Mouse (Mus musculus) lung, adult 2 months (tissue): ENCODE results near the gene Tpo. TPM values are rescaled to one million over a fixed set of nuclear protein-coding genes. Genes with fewer than 3 reads are reported as not detected.

Experiments
- DNase-seq: peaks from one replicate; pipeline ENCODE4 v3.0.0; 2022
- H3K4me1 ChIP-seq: fragments of 200-500 bp; 2 replicates; pipeline ENCODE4 v1.6.1; 2011; ENCODE audit warnings: low read length; ENCODE audit not compliant: control insufficient read depth, insufficient read depth
- H3K4me3 ChIP-seq: fragments of 200-500 bp; replicated peaks from 2 replicates; pipeline ENCODE3; 2011; ENCODE audit warnings: low read depth, mild to moderate bottlenecking, control low read depth, low read length; ENCODE audit errors: extremely low read depth
- CTCF ChIP-seq: fragments of 200-500 bp; IDR thresholded peaks from 2 replicates; pipeline ENCODE4 v1.5.1; 2011; ENCODE audit warnings: mild to moderate bottlenecking, low read length, control low read depth; ENCODE audit not compliant: insufficient read depth
- POLR2A ChIP-seq: fragments of 200-500 bp; IDR thresholded peaks from 2 replicates; pipeline ENCODE4 v1.6.1; 2011; ENCODE audit warnings: low read depth, mild to moderate bottlenecking, control low read depth, low read length, borderline replicate concordance; ENCODE audit errors: extremely low read depth
- WGBS: fragments of 180-500 bp; shearing (Covaris S2); methylation state at CpG from one replicate; pipeline ENCODE4 v1.1.7; 2018; 5-methylcytosine and 5-hydroxymethylcytosine counted together
- polyA plus RNA-seq: library from polyadenylated mRNA; depleted of rRNA; stranded (reverse); fragments of >200 nt; gene quantifications from 2 replicates; pipeline ENCODE4 v1.2.3, GENCODE M21; 2012

Tpo gene
- polyA plus RNA-seq, 1 experiment: not detected

DNA sequence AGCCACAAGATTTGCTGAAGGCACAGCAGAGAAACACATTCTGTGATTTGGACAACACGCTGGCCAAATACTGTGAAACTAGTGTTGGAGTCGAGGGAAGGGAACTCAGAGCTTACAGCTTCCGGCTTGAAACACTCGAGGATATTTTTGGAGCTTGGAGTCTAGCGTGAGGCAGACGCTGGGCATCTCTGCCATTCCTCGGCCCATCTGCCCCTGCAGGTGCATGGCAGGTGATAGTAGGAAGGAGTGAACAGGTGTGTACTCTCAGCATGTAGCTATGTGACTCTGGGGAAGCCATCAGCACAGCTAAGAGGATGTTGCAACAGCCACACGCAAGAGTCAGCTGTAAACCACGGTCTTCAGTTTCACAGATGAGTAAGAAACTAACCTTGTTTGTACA lies 82.6 kb downstream of the Tpo start:
- 68% methylated on average over 9 of the region's 9 CpGs for WGBS

GRCm38 (mm10) chr12:30048848-30049247 lies 83.6 kb downstream of the Tpo start:
- Histone ChIP-seq H3K4me1 (no peaks in the 10 kb centered on the region), H3K4me3 (no peak overlapping the region)
- DNase-seq: no peak
- TF ChIP-seq POLR2A (no peak), CTCF (no peak)
- WGBS: 86% methylated on average over 6 of the region's 6 CpGs

More for the DNA sequence above, 82.6 kb downstream of the Tpo start:
- DNase-seq: no peak
- H3K4me3 ChIP-seq: no peak overlapping the region
- TF ChIP-seq CTCF (no peak), POLR2A (no peak)
- no peaks in the 10 kb centered on the region for H3K4me1 ChIP-seq

- TF ChIP-seq CTCF (peak; percentile 72), POLR2A (no peak)
- H3K4me1 ChIP-seq: peaks cover 6% of the 10 kb centered on the region
- DNase-seq: peak; percentile 43
- no peak overlapping the region for H3K4me3 ChIP-seq
- 18% methylated on average over 4 of the region's 4 CpGs for WGBS
These were observed 92.3 kb downstream of the Tpo start for GRCm38 (mm10) chr12:30040150-30040549.

DNA sequence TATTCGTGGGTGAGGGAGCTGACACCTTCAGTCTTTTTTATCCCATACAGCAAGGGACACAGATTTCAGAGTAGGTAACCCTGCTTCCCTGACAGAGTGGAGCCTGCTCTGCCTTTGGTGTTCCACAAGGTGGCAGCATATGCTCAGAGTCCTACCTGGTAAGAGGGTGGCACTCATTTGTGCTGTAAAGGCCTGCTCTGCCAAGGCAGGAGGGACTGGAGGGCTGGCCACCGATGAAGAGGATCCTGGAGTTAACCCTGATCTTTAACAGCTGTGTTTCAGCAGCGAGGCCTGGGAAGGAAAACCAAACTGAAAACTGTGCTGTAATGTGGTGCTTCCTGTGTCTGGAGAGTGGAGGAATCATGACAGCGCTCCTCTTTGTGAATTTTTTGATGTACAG lies 92.9 kb downstream of the Tpo start:
- Histone ChIP-seq H3K4me3 (no peak overlapping the region), H3K4me1 (peaks cover 6% of the 10 kb centered on the region)
- 40% methylated on average over 4 of the region's 4 CpGs for WGBS
- peak; percentile 49 for DNase-seq
- TF ChIP-seq CTCF (peak; percentile 88), POLR2A (no peak)

- no peak for TF ChIP-seq CTCF
- TF ChIP-seq POLR2A: no peak
- 73% methylated on average over 4 of the region's 4 CpGs for WGBS
- DNase-seq: no peak
These were observed 95.8 kb downstream of the Tpo start for GRCm38 (mm10) chr12:30036569-30037055.

GRCm38 (mm10) chr12:30035841-30036568 lies 96.4 kb downstream of the Tpo start:
- no peak for DNase-seq
- TF ChIP-seq CTCF: no peak
- TF ChIP-seq POLR2A: no peak
- Histone ChIP-seq H3K4me3 (no peak overlapping the region), H3K4me1 (peaks cover 8% of the 10 kb centered on the region)

More at GRCm38 (mm10) chr12:30036569-30037055, 95.8 kb downstream of the Tpo start:
- H3K4me1 ChIP-seq: peaks cover 6% of the 10 kb centered on the region
- no peak overlapping the region for H3K4me3 ChIP-seq

- DNase-seq: no peak
- WGBS: 27% methylated on average over 1 of the region's 1 CpGs
- Histone ChIP-seq H3K4me3 (no peak overlapping the region), H3K4me1 (peaks cover 11% of the 10 kb centered on the region)
- TF ChIP-seq POLR2A (no peak), CTCF (no peak)
These were observed 97.0 kb downstream of the Tpo start for GRCm38 (mm10) chr12:30035406-30035805.

GRCm38 (mm10) chr12:30034681-30035080 lies 97.7 kb downstream of the Tpo start:
- Histone ChIP-seq H3K4me3 (no peak overlapping the region), H3K4me1 (peaks cover 14% of the 10 kb centered on the region)
- DNase-seq: no peak
- TF ChIP-seq POLR2A (no peak), CTCF (no peak)
- WGBS: 88% methylated on average over 5 of the region's 5 CpGs

DNA sequence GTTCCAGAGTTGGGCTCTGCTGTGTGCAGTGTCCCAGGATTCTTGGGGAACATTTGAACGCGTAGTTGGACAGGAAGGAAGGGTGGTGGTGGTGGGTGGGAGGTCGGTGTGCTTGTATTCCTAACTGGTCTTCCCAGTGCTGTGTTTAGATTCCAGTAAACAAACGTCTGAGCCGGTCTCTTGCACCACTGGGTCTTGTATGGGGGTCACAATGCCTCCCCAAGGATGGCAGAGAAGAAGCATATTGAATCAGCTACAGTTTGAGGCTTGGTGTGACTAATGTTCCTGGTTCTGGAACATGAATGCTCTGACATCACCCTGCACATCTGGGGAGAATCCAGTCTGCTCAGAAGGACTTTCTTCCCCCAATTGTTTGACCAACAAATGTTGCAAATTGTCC lies 101.9 kb downstream of the Tpo start:
- Histone ChIP-seq H3K4me1 (peaks cover 17% of the 10 kb centered on the region), H3K4me3 (no peak overlapping the region)
- TF ChIP-seq POLR2A (no peak), CTCF (no peak)
- 35% methylated on average over 5 of the region's 5 CpGs for WGBS
- DNase-seq: no peak

DNA sequence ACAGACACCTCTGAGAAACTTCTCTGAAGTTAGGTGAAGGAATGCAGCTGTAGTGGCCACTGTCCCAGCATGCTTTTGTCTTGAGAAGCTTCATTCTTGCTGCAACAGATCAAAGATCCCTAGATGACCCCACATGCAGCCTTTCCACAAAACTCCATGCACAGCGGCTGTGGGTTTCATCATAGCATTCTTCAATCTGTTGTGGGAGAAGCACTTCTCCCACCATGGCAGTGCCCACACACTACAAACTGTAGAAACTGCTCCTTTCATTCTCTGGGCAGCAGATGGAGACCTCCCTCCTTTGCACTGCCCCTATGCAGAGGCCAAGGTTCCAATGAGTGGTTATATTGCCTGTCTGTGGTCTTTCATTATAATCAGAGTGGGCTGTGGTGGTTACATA lies 103.3 kb downstream of the Tpo start:
- TF ChIP-seq CTCF (no peak), POLR2A (no peak)
- Histone ChIP-seq H3K4me3 (no peak overlapping the region), H3K4me1 (peaks cover 20% of the 10 kb centered on the region)
- WGBS: 79% methylated on average over 1 of the region's 1 CpGs
- DNase-seq: no peak
